Mouse (Mus musculus): ENCODE data around the gene Tex21.
A peak's percentile ranks its signal among the peaks of the same experiment; 100 is the strongest.

Gene Tex21

DNA sequence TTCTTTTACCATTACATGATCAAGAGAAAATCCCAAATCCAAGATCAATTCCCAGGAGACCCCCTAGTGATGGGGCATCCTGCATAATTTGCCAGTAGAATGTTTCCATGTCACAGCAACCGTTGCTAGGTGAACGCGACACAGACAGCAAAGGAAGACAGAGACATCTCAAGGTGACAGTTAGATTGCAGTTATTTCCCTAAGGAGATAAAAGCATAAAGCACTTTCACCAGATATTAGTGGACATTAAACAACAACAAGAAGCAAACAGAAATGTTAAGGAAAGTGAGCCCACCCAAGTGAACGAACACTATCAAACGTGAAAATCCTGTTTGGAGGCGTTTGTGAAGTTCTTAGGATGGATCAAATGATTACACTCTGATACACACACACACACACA lies at the start of gene Tex21:
Gene Tex21 (minus strand): TSS at position 101 of the 400 bp plus-strand sequence.
- no peak for DNase-seq

DNA sequence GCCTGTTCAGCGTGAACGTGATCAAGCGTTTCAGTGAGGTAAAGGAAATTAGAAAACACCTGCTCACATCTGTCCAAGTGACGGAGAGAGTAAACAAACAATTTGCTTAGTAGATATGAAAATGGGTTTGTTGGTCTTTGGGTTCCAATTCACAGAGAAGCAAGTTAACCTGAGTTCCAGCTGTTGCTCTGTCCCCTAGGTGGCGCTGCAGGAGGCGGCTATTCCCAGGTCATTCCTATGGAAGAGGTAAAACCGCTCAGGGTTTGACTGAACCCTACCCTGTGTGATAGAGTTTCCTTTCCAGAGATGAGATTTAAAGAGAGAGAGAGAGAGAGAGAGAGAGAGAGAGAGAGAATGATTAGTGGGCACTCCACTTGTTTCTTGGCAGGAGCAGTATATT lies 46.6 kb upstream of the Tex21 start:
- peak; percentile 20 to 67 for DNase-seq

DNA sequence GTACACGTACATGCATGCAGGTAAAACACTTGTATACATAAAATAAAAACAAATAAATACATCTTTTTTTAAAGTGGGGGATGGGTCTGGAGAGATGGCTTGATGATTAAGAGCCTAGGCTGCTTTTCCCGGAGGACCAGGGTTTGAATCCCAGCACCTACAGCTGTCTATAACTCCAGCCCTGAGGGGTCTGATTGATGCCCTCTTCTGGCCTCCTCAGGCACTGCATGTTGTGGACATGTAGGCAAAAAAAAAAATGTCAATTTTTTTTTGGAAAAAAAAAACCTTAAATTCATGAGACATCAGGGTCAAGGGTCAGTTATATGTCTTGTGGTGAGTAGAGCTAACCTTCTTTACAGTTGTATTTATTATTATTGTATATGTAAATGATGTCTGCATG lies 43.7 kb upstream of the Tex21 start:
- peak in 1 of 2 experiments; percentile 17 for DNase-seq

DNA sequence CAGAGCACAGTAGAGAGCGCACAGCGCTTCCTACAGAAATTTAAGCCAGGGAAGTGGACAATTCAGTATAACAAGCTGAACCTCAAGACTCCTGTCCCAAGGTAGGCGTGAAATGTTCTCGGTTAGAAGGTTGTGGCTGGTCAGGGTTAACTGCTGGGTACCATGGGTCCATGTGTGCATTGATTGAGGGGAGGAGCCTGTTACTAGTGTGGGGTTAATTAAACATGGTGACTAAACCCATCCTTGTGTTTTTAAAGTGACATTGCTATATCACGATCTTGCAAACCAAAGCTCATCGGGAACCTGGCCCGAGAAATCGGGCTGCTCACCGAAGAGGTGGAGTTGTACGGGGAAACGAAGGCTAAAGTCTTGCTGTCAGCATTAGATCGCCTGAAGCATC lies 42.9 kb upstream of the Tex21 start:
- DNase-seq = no peak

DNA sequence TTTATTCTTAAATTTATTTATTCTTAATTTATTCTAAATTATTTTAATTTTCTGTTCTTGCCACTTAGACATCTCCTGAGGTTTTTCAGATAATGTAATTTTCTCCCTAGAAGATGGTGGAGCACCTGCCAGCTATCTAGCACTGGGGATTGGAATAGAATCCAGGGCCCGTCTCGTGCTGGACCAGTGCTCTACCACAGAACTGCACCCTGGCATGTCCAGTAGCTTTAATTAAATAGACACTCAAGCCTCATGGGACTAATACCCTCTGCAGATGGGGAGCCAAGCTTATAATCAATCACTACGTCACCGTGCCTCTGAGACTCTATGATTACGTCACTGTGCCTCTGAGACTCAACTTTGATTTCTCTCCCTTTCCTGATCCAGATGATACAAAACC lies 41.9 kb upstream of the Tex21 start:
- DNase-seq = no peak

DNA sequence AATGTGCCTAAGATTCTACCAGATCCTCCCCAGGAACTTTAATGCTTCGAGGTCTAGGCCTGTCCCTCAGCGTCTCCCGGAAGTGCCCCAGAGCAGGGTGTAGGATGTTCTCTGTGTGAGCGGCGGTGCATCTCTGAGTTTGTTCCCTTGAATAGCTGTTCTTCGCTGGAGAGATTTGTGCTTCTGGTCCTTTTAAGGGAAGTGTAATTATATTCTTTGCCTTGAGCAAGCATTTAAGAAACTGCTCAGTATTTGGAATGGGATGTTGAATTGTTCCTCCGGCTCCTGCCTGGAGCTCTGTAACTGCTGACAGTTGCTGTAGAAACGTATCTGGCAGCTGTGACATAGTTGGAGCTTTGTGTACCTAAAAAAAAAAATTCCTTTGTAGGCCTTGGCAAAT lies 41.4 kb upstream of the Tex21 start:
- no peak for DNase-seq

GRCm38 (mm10) chr12:76285418-76285817 lies 38.9 kb upstream of the Tex21 start:
- no peak for DNase-seq

DNA sequence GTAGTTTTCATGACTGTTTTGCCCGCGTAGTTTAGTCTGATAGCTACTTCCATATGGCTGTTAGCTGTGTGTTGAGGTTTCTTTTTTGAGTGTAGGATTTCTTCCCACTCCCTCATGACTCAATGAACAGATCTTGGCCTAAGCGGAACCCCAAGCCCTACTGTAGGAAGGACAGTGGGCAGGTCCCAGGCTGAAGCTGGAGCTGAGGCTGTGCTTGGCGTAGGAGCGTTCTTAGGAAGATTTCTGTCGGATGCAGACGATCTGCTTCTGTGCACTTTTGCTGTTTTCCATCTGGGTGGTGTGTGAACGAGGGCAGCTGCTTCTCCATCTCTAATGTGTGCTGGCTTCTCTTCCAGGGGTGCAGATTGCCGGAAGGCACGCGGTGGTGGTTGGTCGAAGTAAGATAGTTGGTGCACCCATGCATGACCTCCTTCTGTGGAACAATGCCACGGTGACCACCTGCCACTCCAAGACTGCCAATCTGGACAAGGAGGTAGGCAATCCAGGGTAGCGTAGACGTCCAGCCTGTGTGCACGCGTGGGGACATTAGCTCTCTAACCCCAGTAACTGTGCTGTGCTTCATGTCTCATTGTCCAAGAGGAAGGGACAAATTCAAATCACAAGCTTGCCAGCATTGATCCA lies 36.1 kb upstream of the Tex21 start:
- DNase-seq = no peak

- no peak for DNase-seq
These were observed 35.6 kb upstream of the Tex21 start for GRCm38 (mm10) chr12:76282132-76282531.

DNA sequence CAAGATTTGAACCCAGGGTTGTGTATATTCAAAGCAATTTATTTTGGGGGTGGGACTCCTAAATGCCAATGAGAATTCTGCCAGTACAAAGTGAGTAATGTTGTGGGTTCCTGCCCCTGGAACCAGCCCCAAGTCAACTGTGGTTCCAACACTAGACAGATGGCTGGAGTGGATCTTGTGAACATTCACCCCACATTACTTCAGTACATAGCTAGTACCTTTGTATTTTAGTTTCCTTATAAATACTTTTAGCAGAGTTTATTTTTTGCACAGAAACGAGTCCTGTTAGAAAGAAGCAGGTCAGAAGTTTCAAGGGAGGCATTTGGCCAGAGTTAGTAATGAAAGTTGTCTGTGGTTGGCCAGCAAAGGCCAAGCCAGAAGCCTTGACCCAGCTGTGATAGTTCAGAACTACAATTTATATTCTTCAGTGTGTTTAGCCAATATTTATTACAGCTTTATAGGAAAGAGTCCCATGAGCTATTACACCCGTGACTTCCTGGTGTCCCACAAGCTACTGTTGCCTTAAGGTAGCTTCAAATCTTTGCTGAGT lies 34.6 kb upstream of the Tex21 start:
- DNase-seq = no peak

DNA sequence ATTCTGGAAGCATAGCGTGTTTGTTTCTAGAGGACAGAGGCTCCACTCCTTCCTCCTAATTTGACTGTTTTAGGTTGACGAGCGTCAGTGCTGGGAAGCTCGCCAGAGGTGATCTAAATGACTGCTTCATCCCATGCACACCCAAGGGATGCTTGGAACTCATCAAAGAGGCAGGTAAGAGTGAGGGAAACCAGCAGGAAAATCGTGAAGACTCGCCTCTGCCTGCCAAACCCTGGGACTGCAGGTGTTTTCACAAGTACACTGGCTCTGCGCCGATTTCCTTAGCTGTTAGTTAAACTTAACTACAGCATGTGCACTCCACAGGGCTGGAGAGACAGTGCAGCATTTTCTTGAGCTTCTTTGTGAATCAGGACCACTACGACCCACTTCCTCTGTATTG lies 34.0 kb upstream of the Tex21 start:
- DNase-seq = no peak

- DNase-seq = no peak
These were observed 31.7 kb upstream of the Tex21 start for GRCm38 (mm10) chr12:76278209-76278608.

GRCm38 (mm10) chr12:76272610-76273524 lies 26.3 kb upstream of the Tex21 start:
- no peak for DNase-seq

DNA sequence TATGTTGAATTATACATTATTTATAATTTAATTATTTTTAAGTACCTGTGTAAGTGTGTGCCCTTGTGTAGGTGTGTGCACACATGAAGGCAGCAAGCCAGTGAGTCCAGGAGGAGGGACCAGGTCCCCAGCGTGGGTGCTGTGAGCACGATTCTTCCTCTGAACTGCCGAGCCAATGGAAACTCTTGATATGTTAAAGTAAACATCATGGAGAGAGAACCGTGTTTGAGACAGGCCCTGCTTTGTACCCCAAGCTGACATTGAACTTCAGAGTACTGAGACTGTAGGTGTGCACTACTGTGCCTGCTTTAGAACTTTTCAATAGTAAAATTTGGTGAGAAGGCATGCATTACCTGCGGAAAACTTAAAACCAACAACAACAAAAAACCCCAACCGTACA lies 25.0 kb upstream of the Tex21 start:
- no peak for DNase-seq

DNA sequence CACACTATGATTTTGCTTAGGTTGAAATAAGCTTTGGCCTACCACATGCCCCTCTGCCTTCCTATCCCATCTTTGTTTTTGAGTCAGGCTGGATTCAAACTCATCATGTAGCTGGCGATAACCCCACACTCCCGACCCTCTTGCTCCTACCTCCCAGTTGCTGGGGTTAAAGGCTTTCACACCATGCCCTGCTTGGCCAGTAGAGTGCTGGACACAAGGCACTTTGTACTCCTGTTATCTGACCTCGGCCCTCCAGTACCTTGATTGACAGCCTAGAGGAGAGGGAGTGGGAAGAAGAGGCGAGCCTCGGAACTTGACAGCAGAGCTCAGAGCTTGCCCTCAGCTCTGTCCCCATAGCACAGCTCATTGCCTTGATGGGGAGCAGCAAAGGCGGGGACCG lies 22.6 kb upstream of the Tex21 start:
- no peak for DNase-seq

- DNase-seq = no peak
These were observed 22.1 kb upstream of the Tex21 start for GRCm38 (mm10) chr12:76268686-76269085.

- no peak for DNase-seq
These were observed 20.3 kb upstream of the Tex21 start for GRCm38 (mm10) chr12:76266875-76267274.

DNA sequence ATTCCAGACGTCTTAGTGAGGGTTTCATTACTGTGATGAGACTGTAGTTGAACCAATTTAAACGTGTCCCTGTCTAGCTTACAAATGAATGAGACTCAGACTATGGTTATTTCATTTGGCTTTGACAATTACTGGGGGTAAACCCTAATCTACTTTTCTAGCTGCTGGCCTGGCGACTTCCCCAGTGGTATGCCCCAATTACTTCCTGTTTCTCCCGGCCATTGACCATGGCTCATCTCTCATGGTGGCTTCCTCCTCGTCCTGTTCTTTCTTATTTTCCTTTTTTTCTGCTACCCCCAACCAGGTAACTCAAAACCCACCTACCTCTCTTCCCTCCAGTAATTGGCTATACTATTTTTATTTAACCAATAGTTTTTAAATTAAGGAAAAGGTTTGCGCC lies 18.5 kb upstream of the Tex21 start:
- DNase-seq = no peak

DNA sequence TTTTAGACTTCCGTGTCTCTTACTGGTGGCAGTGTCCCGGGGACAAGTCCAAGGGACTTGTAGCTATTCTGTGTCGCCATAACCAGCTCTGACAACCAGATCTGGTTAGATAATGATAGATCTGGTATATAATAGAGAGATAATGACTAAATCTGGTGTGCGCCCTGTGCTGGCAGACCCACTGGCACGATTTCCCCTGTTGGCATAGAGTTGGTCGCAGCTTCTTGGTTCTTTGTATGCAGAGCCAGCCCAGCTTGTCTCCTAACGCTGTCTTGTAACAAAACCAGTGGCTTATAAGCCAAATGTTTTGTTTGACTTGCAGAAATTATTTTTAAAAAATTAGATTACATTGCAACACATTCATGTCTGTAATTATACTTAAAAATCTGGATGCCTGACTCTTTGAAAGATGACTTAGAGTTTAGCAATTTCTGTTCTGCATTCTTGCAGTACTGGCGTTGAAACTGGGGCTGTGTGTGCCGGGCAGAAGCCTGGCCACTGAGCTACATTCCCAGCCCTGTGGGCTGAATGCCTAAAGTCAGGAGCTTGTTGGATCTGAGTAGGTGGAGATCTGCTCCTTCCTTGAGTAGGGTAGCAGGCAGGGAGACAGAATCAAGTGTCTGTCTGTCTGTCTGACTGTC lies 17.9 kb upstream of the Tex21 start:
- no peak for DNase-seq

DNA sequence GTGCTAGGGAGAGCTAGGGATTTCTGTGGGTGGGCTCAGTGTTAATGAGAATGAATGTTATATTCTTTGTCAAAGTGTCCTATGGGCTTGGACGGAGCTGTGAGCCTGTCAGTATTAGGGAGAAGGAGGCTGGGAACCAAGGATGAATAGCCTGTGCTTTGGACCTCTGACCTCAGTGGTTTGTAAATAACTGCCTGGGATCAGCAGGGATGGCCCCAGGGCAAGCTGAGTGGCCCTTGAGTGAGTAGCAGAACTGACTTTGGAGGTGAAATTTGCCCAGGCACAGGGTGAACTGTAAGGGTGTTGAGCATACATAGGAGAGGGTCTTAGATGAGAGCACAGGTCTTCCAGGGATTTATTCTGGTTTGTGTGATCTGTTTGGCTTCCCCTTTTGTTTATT lies 17.3 kb upstream of the Tex21 start:
- no peak for DNase-seq

- no peak for DNase-seq
These were observed 16.4 kb upstream of the Tex21 start for GRCm38 (mm10) chr12:76262918-76263317.

GRCm38 (mm10) chr12:76261556-76261955 lies 15.0 kb upstream of the Tex21 start:
- no peak for DNase-seq

DNA sequence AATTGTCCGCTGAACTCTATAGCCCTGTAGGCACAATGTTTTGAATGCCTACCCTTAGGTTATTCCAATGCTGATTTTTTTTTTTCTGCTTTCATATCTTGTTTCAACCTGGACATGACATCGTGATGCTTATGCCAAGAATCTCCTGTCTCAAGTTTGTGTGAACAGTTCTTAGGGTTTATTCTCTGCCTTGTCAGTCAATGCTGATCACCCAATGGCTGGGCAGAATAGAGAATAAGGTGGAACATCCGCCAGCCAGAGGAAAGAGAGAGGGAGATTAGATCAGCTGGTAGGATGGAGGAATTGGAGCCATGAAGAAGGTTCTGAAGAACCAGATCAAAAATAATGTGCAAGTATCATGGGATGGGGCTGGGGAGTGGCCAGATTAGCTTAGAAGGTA lies 14.1 kb upstream of the Tex21 start:
- DNase-seq = no peak

All from spleen, adult 18-20 months (tissue).